Mouse (Mus musculus): ENCODE measurements around the gene Lhfpl4.

Gene Lhfpl4

GRCm38 (mm10) chr6:113170651-113171050 is 24.5 kb downstream of the Lhfpl4 start:
- in situ Hi-C loops (cut with MboI; ENCODE audit: unreplicated experiment in 2 of 2), result loop anchor here (5.0 kb wide), 5 partner anchors 67 to 137 kb away; partner anchors contain the start of genes Brpf1 (in 1 of the 2) and Mtmr14 (in 1 of the 2)

DNA sequence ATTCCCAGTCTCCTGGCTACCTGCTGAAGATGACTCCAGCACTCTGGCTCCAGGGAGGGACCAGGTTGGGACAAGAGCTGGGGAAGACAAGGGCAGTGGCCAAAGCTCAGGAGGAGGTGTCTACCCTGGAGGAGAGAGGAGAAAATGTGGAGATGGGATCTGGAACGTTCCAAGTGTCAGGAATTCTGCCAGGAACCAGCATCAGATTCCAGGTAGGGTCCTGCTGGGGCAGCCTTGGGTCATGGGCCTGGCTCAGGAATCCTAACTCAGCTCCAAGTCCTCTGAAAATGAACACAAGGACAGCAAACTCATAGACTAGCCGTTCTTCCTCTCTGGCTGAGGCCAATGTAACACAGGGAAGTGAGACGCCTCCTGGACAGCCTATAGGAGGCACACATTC is 25.3 kb downstream of the Lhfpl4 start:
- in situ Hi-C loops (cut with MboI; ENCODE audit: unreplicated experiment in 2 of 2), result loop anchor here (5.0 kb wide), 5 partner anchors 67 to 137 kb away; partner anchors contain the start of genes Brpf1 (in 1 of the 2) and Mtmr14 (in 1 of the 2)

- in situ Hi-C loops (cut with MboI; ENCODE audit: unreplicated experiment in 2 of 2), result no loop called here
Measured at GRCm38 (mm10) chr6:113168316-113168975, 26.7 kb downstream of the Lhfpl4 start.

DNA sequence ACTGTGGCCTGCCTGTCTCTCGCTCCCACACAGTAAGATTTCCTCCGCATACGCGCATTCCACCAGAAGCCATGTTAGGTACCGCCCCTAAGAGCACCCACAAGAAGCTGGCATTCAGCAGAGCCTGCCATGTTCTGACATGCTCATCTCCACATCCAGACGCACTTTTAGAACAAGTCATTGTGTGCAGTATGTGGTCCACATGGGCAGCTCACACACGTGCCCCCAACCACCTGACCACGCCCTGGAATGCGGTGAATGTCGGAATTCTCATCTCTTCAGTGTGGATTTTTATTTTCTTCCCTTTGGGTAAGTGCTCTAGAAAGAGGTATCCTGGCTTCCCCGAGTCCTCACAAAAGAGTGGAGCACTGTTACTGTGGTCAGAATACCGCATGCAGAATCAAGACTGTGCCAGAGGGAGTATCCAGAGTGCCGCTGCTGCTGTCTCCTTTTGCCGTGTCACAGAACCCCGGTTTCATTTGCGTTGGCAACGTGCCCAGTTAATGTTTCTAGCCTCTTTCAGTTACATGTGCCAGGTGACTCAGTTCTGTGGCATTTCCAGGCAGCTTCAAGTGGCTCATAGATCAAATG is 28.4 kb downstream of the Lhfpl4 start:
- in situ Hi-C loops (cut with MboI; ENCODE audit: unreplicated experiment in 2 of 2), result no loop called here

DNA sequence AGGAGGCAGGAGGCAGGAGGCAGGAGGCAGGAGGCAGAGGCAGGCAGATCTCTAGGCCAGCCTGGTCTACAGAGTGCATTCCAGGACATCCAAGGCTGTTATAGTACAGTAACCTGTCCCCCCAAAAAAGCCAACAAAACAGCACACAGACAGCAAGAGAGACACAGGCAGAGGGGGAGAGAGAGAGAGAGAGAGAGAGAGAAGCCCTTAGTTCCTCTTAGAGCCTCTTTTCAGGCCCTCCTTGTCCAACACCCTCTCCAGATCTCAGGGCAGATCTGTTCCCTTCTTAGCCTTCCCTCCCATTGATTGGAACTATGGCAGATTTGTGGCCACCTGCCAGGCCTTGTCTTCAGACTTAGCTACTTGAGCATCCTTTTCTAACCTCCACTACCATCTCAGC is 31.7 kb downstream of the Lhfpl4 start:
- in situ Hi-C loops (cut with MboI; ENCODE audit: unreplicated experiment in 2 of 2), result no loop called here

- in situ Hi-C loops (cut with MboI; ENCODE audit: unreplicated experiment in 2 of 2), result no loop called here
Measured at GRCm38 (mm10) chr6:113161982-113162381, 33.2 kb downstream of the Lhfpl4 start.

GRCm38 (mm10) chr6:113160106-113160505 is 35.1 kb downstream of the Lhfpl4 start:
- in situ Hi-C loops (cut with MboI; ENCODE audit: unreplicated experiment in 2 of 2), result no loop called here

DNA sequence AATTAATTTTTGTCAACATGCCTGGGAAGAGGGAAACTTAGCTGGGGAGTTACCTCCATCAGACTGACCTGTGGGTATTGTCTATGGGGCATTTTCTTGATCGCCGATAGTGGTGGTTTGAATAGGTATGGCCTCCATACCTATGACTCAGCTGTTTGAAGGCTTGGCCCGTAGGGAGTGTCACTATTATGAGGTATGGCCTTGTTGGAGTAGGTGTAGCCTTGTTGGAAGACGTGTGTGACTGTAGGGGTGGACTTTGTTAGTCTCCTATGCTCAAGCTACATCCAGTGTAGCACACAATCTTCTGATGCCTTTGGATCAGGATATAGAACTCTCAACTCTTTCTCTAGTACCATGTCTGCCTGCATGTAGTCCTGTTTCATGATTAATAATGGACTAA is 39.1 kb downstream of the Lhfpl4 start:
- in situ Hi-C loops (cut with MboI; ENCODE audit: unreplicated experiment in 2 of 2), result no loop called here

GRCm38 (mm10) chr6:113154886-113155285 is 40.3 kb downstream of the Lhfpl4 start:
- in situ Hi-C loops (cut with MboI; ENCODE audit: unreplicated experiment in 2 of 2), result no loop called here

GRCm38 (mm10) chr6:113154071-113154470 is 41.1 kb downstream of the Lhfpl4 start:
- in situ Hi-C loops (cut with MboI; ENCODE audit: unreplicated experiment in 2 of 2), result no loop called here

GRCm38 (mm10) chr6:113145249-113145648 is 49.9 kb downstream of the Lhfpl4 start:
- in situ Hi-C loops (cut with MboI; ENCODE audit: unreplicated experiment in 2 of 2), result loop anchor here in 1 of 2 experiments (5.0 kb wide), 1 partner anchor 33 kb away; no protein-coding TSS in a partner anchor

GRCm38 (mm10) chr6:113144764-113145163 is 50.4 kb downstream of the Lhfpl4 start:
- in situ Hi-C loops (cut with MboI; ENCODE audit: unreplicated experiment in 2 of 2), result loop anchor here in 1 of 2 experiments (5.0 kb wide), 1 partner anchor 32 kb away; no protein-coding TSS in a partner anchor

- in situ Hi-C loops (cut with MboI; ENCODE audit: unreplicated experiment in 2 of 2), result no loop called here
Measured at GRCm38 (mm10) chr6:113141389-113142094, 53.6 kb downstream of the Lhfpl4 start.

DNA sequence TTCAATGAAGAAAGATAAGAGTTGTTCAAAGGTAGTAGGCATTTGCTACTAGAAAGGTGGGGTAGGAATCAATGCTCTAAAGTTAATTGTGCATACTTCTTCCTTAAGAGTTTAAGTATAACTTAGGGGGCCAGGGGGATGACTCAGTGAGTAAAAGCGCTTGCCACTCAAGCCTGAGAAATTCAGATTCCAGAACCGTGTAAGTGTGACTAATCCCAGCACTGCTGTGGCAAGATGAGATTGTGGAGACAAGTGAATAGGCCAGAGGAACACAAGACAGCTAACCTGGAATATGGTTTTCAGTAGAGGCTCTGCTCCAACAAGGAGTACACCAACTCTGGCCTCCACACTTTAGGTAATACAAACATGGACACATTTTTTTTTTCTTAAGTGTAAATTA is 61.8 kb downstream of the Lhfpl4 start:
- in situ Hi-C loops (cut with MboI; ENCODE audit: unreplicated experiment in 2 of 2), result no loop called here

DNA sequence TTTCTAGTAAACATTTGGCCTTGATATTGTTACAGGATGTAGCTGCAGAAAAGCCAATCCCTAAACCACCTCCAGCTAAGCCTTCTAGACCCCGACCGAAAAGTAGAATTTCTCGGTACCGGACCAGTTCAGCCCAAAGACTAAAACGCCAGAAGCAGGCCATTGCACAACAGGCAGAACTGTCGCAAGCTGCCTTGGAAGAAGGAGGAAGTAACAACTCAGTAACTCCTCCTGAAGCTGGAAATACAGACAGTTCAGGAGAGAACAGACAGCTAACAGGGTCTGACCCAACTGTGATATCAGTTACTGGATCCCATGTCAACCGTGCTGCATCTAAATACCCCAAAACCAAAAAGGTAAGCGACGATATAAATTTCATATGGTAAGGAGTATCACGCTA is 74.4 kb downstream of the Lhfpl4 start:
- in situ Hi-C loops (cut with MboI; ENCODE audit: unreplicated experiment in 2 of 2), result no loop called here

Data from v-Abl transformed pro-B cells (cell line).